Mouse (Mus musculus) hindbrain, embryonic 14.5 days (tissue): ENCODE data around the gene Tcf7l2. TPM values are rescaled to one million over a fixed set of nuclear protein-coding genes. Genes with fewer than 3 reads are reported as not detected.

Source experiments
- ATAC-seq: fragments of 200-750 bp; cut with Nextera tagmentation; 2 replicates; pipeline ENCODE4 v1.8.0; 2017; ENCODE audit warnings: moderate number of reproducible peaks, mild to moderate bottlenecking, moderate TSS enrichment, moderate library complexity; ENCODE audit not compliant: low FRiP score
- DNase-seq: peaks from one replicate; pipeline ENCODE4 v3.0.0-alpha.2; 2015; ENCODE audit warnings: low spot score
- H3K27ac ChIP-seq: fragments of 300-500 bp; sonication (generic); 2 replicates; pipeline ENCODE4 v1.5.1; 2014; ENCODE audit warnings: mild to moderate bottlenecking, moderate library complexity
- H3K27me3 ChIP-seq: fragments of 300-500 bp; sonication (generic); 2 replicates; pipeline ENCODE4 v1.6.1; 2014; ENCODE audit warnings: mild to moderate bottlenecking, low read length, mixed read lengths; ENCODE audit not compliant: control insufficient read depth, insufficient read depth
- H3K36me3 ChIP-seq: fragments of 300-500 bp; sonication (generic); replicated peaks from 2 replicates; pipeline ENCODE4 v1.6.1; 2014; ENCODE audit not compliant: control insufficient read depth, insufficient read depth
- H3K4me1 ChIP-seq: fragments of 300-500 bp; sonication (generic); replicated peaks from 2 replicates; pipeline ENCODE4 v1.6.1; 2014; ENCODE audit warnings: antibody characterized with exemption, low read length, mixed read lengths; ENCODE audit not compliant: control insufficient read depth, insufficient read depth
- H3K4me2 ChIP-seq: fragments of 300-500 bp; sonication (generic); replicated peaks from 2 replicates; pipeline ENCODE4 v1.6.1; 2014; ENCODE audit warnings: mild to moderate bottlenecking, moderate library complexity
- H3K4me3 ChIP-seq: fragments of 300-500 bp; sonication (generic); replicated peaks from 2 replicates; pipeline ENCODE4 v1.5.1; 2014; ENCODE audit warnings: mild to moderate bottlenecking, low read length
- H3K9ac ChIP-seq: fragments of 300-500 bp; sonication (generic); 2 replicates; pipeline ENCODE4 v1.6.1; 2014
- H3K9me3 ChIP-seq: fragments of 300-500 bp; sonication (generic); 2 replicates; pipeline ENCODE4 v1.6.1; 2016; ENCODE audit warnings: low read length; ENCODE audit not compliant: control insufficient read depth
- WGBS: fragments of 180-500 bp; shearing (Covaris S2); extraction: QIAGEN DNeasy Blood & Tissue Kit; methylation state at CpG from one replicate; pipeline ENCODE4 v1.1.7; 2014; 5-methylcytosine and 5-hydroxymethylcytosine counted together
- polyA plus RNA-seq: library from polyadenylated mRNA; unstranded; fragments of >200 nt; fragmentation: Nextera tagmentation; extraction: Ambion mirVana; gene quantifications from 2 replicates; pipeline ENCODE4 v1.2.1, GENCODE M21; 2014

The Tcf7l2 gene
- polyA plus RNA-seq, 1 experiment from 2014 or later = 24.0 TPM

DNA sequence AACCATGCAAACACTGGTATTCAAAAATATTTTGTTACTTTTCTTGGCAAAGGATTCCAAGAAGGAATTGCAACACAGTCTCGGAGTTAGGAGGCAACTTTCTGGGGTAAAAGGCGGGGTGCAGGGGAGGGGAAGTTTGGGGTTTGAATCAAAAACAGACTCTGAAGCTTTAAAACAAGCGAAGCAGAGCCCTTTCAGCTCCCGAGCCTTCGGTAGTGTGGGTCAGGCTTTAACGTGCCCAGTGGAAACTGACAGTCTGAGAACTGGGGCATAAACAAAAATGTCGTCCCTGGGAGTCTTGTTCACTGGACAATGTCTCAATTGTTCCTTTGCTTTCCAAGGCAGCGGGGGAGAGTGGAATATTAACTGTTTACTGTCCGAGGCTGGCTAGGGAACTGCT lies 96.3 kb downstream of the Tcf7l2 start:
- DNase-seq (peak; percentile 61), ATAC-seq (no peak; the same call in 1 of the 2 replicates)
- no peaks in the 10 kb centered on the region for H3K27me3 ChIP-seq
- H3K9me3 ChIP-seq = no peaks in the 10 kb centered on the region
- H3K9ac ChIP-seq = no peak overlapping the region
- no peaks in the 10 kb centered on the region for H3K36me3 ChIP-seq
- H3K27ac ChIP-seq = peak overlapping the region; percentile 64; the same call in 1 of the 2 replicates
- 2% methylated on average over 9 of the region's 9 CpGs for WGBS
- peak overlapping the region; percentile 30; the same call in 1 of the 2 replicates for H3K4me2 ChIP-seq
- peaks cover 12% of the 10 kb centered on the region for H3K4me1 ChIP-seq
- H3K4me3 ChIP-seq = no peak overlapping the region

- Histone ChIP-seq H3K27me3 (no peaks in the 10 kb centered on the region), H3K4me3 (no peak overlapping the region), H3K4me2 (0 out of 2 replicates have a peak overlapping the region, but pooled peaks have one; percentile 30), H3K36me3 (no peaks in the 10 kb centered on the region), H3K9me3 (no peaks in the 10 kb centered on the region), H3K9ac (no peak overlapping the region), H3K4me1 (peaks cover 12% of the 10 kb centered on the region), H3K27ac (0 out of 2 replicates have a peak overlapping the region, but pooled peaks have one; percentile 34)
- DNase-seq = no peak
- no peak for ATAC-seq
- 24% methylated on average over 5 of the region's 5 CpGs for WGBS
These were observed 96.9 kb downstream of the Tcf7l2 start for GRCm38 (mm10) chr19:55838389-55839035.

- Histone ChIP-seq H3K4me2 (no peak overlapping the region), H3K4me1 (peaks cover 12% of the 10 kb centered on the region), H3K36me3 (no peaks in the 10 kb centered on the region), H3K27ac (0 out of 2 replicates have a peak overlapping the region, but pooled peaks have one; percentile 12), H3K4me3 (no peak overlapping the region), H3K27me3 (no peaks in the 10 kb centered on the region), H3K9me3 (no peaks in the 10 kb centered on the region), H3K9ac (no peak overlapping the region)
- WGBS = 62% methylated on average over 10 of the region's 10 CpGs
- DNase-seq (no peak), ATAC-seq (no peak)
These were observed 97.5 kb downstream of the Tcf7l2 start for GRCm38 (mm10) chr19:55839036-55839555.

DNA sequence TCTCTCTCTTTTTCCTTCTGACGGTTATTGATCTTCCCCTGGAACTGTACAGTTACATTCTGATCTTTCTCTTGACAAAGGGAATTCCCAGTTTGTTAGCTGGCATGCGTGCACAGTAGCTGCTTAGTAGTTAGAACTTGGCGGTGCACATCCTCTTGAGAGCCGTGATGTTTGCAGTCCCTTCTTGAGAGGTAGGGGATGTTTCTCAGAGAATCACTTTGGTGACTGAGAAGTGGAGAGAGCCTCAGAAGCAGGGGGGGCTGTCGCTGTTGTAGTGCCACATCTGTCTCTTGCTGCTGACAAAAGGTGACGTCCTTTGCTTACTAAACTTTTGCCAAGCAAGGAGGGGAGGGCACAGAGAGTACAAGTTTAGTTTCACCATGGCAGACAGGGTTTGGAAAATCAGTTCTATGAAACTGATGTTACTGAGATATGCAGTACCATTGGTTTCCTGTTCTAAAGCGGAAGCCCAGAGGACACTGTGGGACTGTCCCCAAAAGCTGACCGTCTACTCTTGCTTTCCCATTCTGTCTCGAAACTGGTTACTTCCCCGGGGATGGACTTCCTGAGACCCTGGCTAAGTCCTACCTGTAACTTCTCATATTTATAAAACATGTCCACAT lies 99.0 kb downstream of the Tcf7l2 start:
- no peak overlapping the region for H3K4me2 ChIP-seq
- no peak overlapping the region for H3K9ac ChIP-seq
- 68% methylated on average over 10 of the region's 10 CpGs for WGBS
- no peak overlapping the region for H3K27ac ChIP-seq
- H3K27me3 ChIP-seq = no peaks in the 10 kb centered on the region
- no peak for DNase-seq
- no peaks in the 10 kb centered on the region for H3K9me3 ChIP-seq
- no peaks in the 10 kb centered on the region for H3K36me3 ChIP-seq
- H3K4me3 ChIP-seq = no peak overlapping the region
- ATAC-seq = no peak
- peaks cover 12% of the 10 kb centered on the region for H3K4me1 ChIP-seq

DNA sequence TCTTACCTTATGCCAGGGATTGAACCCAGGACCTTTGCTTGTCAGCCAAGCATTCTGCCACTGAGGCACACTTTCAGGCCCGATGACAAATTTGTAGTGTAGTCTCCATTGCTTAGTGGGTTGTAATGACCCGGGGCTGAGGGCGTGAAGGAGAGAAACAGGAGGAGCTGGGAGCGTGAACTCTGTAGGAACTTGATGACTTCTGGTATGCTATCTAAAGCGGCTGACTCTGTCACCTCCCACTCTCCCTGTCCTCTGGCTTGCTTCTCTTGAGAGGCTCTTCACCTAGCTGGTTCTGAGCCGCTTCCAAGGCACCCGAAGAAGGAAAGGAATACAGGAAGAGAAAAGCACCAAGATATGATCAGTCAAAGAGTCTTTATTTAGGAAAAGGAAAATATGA lies 100.4 kb downstream of the Tcf7l2 start:
- 83% methylated on average over 7 of the region's 7 CpGs for WGBS
- peaks cover 9% of the 10 kb centered on the region for H3K4me1 ChIP-seq
- no peak overlapping the region for H3K4me3 ChIP-seq
- H3K9me3 ChIP-seq = no peaks in the 10 kb centered on the region
- H3K27me3 ChIP-seq = no peaks in the 10 kb centered on the region
- H3K36me3 ChIP-seq = no peaks in the 10 kb centered on the region
- H3K4me2 ChIP-seq = no peak overlapping the region
- H3K9ac ChIP-seq = no peak overlapping the region
- ATAC-seq (no peak), DNase-seq (no peak)
- H3K27ac ChIP-seq = no peak overlapping the region

DNA sequence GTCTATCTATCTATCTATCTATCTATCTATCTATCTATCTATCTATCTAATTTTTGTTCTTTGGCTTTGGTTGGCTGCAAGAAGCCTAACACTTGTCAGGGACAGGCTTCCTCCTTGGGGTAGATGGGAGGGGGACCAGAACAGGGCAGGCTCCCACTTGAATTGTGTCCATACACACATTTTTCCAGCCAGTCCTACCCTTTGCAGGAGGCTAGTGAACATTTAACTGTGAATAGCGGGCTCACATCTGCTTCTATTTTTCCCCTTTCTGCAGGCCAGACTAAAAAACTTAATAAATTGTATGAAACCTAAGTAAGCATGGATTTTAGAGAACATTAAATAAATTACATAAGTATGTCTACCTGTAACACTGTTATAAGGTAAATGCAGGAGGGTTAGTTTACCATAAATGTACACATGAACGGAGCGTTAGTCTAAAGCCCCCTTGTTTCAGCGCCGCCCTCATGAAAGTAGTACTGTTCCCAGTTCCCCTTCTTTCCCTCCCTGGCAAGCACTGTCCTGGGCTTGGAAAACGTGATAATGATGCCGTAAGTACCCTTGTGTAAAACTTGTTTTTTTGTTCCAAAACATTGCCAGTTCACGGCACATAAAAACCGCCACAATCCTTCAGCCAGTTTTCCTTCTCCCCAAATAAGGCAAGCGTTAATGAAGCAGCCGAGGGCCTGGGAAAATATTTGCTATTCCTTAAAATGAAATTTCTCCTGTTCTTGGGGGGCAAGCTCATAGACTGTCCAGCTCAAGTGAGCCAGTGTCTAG lies 101.7 kb downstream of the Tcf7l2 start:
- Histone ChIP-seq H3K36me3 (no peaks in the 10 kb centered on the region), H3K9me3 (no peaks in the 10 kb centered on the region), H3K4me3 (no peak overlapping the region), H3K9ac (no peak overlapping the region), H3K4me2 (no peak overlapping the region), H3K4me1 (peaks cover 3% of the 10 kb centered on the region; the same call in 1 of the 2 replicates), H3K27me3 (no peaks in the 10 kb centered on the region), H3K27ac (no peak overlapping the region)
- ATAC-seq = no peak
- 86% methylated on average over 11 of the region's 11 CpGs for WGBS
- DNase-seq = no peak

- DNase-seq (no peak), ATAC-seq (no peak)
- no peaks in the 10 kb centered on the region for H3K9me3 ChIP-seq
- WGBS = 40% methylated on average over 2 of the region's 2 CpGs
- H3K36me3 ChIP-seq = no peaks in the 10 kb centered on the region
- H3K27me3 ChIP-seq = no peaks in the 10 kb centered on the region
- H3K9ac ChIP-seq = no peak overlapping the region
- H3K4me2 ChIP-seq = no peak overlapping the region
- no peak overlapping the region for H3K27ac ChIP-seq
- H3K4me1 ChIP-seq = no peaks in the 10 kb centered on the region
- H3K4me3 ChIP-seq = no peak overlapping the region
These were observed 104.1 kb downstream of the Tcf7l2 start for GRCm38 (mm10) chr19:55845702-55846101.

DNA sequence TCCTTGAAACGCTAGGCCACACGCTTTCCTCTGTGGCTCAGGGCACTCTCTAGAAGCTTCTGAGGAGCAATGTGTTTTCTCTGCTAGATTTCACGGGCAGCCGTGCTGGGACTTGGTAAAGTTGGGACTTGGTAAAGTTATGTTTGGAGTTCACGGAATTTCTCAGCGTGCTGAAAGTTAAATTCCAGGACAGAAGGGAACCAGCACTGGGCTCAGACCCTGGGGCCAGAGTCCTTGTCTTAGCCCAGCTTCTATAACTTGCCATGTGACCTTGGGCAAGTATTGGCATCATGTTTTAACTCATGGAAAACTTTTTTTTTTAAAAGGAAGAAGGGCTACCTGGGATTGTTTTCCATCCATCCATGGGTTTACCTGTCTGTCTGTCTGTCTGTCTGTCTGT lies 104.6 kb downstream of the Tcf7l2 start:
- 91% methylated on average over 6 of the region's 6 CpGs for WGBS
- H3K4me1 ChIP-seq = peaks cover under 1% of the 10 kb centered on the region; the same call in 1 of the 2 replicates
- H3K36me3 ChIP-seq = no peaks in the 10 kb centered on the region
- no peak overlapping the region for H3K27ac ChIP-seq
- no peak overlapping the region for H3K4me3 ChIP-seq
- H3K4me2 ChIP-seq = no peak overlapping the region
- ATAC-seq = no peak
- H3K27me3 ChIP-seq = no peaks in the 10 kb centered on the region
- no peak for DNase-seq
- no peak overlapping the region for H3K9ac ChIP-seq
- H3K9me3 ChIP-seq = no peaks in the 10 kb centered on the region

- H3K27me3 ChIP-seq = no peaks in the 10 kb centered on the region
- H3K4me3 ChIP-seq = no peak overlapping the region
- no peak overlapping the region for H3K9ac ChIP-seq
- H3K36me3 ChIP-seq = no peaks in the 10 kb centered on the region
- no peak overlapping the region for H3K4me2 ChIP-seq
- H3K9me3 ChIP-seq = no peaks in the 10 kb centered on the region
- ATAC-seq (no peak), DNase-seq (no peak)
- WGBS = 59% methylated on average over 4 of the region's 4 CpGs
- H3K27ac ChIP-seq = no peak overlapping the region
- peaks cover 8% of the 10 kb centered on the region for H3K4me1 ChIP-seq
These were observed 105.4 kb downstream of the Tcf7l2 start for GRCm38 (mm10) chr19:55847043-55847442.
